Mouse (Mus musculus): ENCODE data around the gene Bbip1.
A peak's percentile ranks its signal among the peaks of the same experiment; 100 is the strongest.

DNA sequence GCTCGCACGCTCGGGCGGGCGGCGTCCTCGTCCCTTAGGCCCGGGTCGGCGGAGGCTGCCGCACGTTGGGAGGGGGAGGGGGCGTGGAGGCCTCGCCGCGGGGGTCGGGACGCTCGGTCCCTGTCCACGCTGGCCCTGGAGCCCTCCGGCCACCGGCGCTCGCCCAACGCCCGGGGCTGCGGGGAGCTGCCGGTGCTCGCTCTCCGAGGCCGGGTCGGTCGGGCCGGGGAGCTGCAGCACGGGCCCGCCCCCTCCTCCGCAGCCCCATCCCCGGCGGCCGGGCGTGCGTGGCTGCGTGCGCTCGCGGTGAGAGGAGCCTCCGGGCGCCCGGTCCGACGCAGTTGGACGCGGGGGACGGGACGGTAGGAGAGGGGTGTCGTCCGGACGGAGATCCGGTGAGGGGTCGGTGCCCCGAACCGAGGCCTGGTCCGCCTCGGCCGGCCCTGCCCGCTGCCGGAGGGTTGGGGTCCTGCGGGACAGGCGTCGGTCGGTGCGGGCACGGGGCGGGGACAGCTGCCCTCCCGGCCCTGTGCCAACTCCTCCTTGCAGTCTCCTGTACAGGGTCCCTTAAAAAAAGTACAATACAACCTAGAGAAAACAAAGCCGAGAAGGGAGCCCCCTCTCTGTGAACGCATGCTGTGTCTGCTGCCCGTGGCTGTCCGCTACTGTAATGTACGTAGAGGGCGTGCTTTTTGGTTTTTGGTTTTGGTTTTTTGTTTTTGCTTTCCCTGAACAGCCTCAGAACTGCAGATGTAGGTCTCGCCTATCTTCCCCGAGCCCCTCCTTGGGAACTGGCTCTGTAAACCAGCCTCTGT, 40.7 kb downstream of the Bbip1 start:
- TF ChIP-seq CTCF (IDR thresholded peaks at IDR 0.05; ENCODE audit: borderline replicate concordance, insufficient read depth, low read length) (peak; percentile 43; the same call in 1 of the 2 replicates), POLR2A (IDR thresholded peaks at IDR 0.05; ENCODE audit: low read depth, low read length) (no peak)
